Mouse (Mus musculus) embryonic fibroblast, embryonic 13.5 days (primary cell): Measurements from ENCODE around the gene Susd1.

Experiments used
- CTCF ChIP-seq: IDR thresholded peaks from 2 replicates; pipeline ENCODE4 v1.5.1; 2011; ENCODE audit warnings: mild to moderate bottlenecking, control low read depth, low read length, moderate library complexity, borderline replicate concordance; ENCODE audit not compliant: insufficient read depth
- POLR2A ChIP-seq: IDR thresholded peaks from 2 replicates; pipeline ENCODE4 v1.6.1; 2011; ENCODE audit warnings: low read depth, mild to moderate bottlenecking, control low read depth, low read length, moderate library complexity

- TF ChIP-seq CTCF, result no peak
- no peak for TF ChIP-seq POLR2A
Observed at GRCm38 (mm10) chr4:59318602-59319001, 119.8 kb downstream of the Susd1 start.
